Mouse (Mus musculus): ENCODE measurements around the gene Jmjd6. TPM values are rescaled to one million over a fixed set of nuclear protein-coding genes. Genes with fewer than 3 reads are reported as not detected.
"Not testable (repeated sequence)": the region's sequence is repeated elsewhere in the genome, so short reads cannot be mapped to it uniquely, and the experiment has no call there.

Jmjd6 gene
- polyA plus RNA-seq, 1 experiment from 2014 or later = 93.4 TPM

- peak overlapping the region; percentile 94 for H3K27ac ChIP-seq
- H3K4me3 ChIP-seq = peak overlapping the region; percentile 85
- peak; percentile 41 for DNase-seq (ENCODE audit: low spot score)
- peaks cover 14% of the 10 kb centered on the region for H3K36me3 ChIP-seq
- WGBS = 13% methylated on average over 17 of the region's 17 CpGs
- H3K27me3 ChIP-seq (ENCODE audit: insufficient read depth, poor library complexity, severe bottlenecking) = no peaks in the 10 kb centered on the region
- H3K4me1 ChIP-seq (replicated peaks) = peaks cover 61% of the 10 kb centered on the region
- no peaks in the 10 kb centered on the region for H3K9me3 ChIP-seq
Observed at GRCm38 (mm10) chr11:116826550-116827504, 16.4 kb downstream of the Jmjd6 start.

DNA sequence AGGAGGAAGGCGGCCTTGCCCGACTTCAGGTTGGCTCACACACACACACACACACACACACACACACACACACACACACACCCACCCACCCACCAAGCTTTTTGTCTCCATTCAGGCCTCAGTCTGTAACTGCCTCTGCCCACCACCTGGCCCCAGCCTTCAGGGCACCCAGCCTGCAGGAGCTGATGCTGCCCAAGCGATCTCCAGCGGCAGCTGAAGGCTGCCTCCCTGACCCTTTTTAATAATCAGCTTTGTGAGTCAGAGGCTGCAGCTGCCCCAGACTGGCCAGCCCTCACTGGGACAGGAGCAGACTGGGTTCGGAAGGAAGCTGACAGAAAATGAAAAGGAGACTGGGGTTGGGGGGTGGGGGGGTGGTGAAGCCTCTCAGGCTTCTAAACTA is 18.0 kb downstream of the Jmjd6 start:
- WGBS = 30% methylated on average over 5 of the region's 5 CpGs
- DNase-seq (ENCODE audit: low spot score) = peak; percentile 31

GRCm38 (mm10) chr11:116823885-116824284 is 19.4 kb downstream of the Jmjd6 start:
- not testable (repeated sequence) for DNase-seq (ENCODE audit: low spot score); H3K27ac ChIP-seq; H3K27me3 ChIP-seq (ENCODE audit: insufficient read depth, poor library complexity, severe bottlenecking); H3K9me3 ChIP-seq; H3K36me3 ChIP-seq; H3K4me3 ChIP-seq
- WGBS = 95% methylated on average over 10 of the region's 10 CpGs
- H3K4me1 ChIP-seq (replicated peaks) = peaks cover 75% of the 10 kb centered on the region

More for the DNA sequence above, 18.0 kb downstream of the Jmjd6 start:
- Histone ChIP-seq H3K27ac (peak overlapping the region; percentile 94), H3K9me3 (no peaks in the 10 kb centered on the region), H3K27me3 (ENCODE audit: insufficient read depth, poor library complexity, severe bottlenecking) (no peaks in the 10 kb centered on the region), H3K4me3 (peak overlapping the region; percentile 85), H3K4me1 (replicated peaks) (peaks cover 75% of the 10 kb centered on the region), H3K36me3 (0 out of 2 replicates have a peak, but pooled peaks cover 5% of the 10 kb centered on the region)

DNA sequence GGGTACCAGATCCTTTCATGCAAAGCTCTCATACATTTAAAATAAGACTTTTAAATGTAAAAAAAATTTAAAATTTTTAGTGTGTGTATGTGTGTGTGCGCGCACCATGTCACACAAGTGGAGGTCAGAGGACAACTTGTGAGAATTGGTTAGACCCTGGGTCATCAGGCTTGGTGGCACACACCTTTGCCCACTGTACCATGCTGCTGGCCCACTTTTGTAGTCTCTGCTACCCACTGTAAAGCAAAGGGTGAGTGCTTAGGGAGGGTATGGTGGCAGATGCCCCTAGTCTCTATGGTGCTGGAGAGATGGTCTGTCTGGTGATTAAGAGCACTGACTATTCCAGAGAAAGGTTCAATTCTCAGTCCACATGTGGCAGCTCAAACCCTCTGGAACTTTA is 20.0 kb downstream of the Jmjd6 start:
- no peaks in the 10 kb centered on the region for H3K9me3 ChIP-seq
- peaks cover 75% of the 10 kb centered on the region for H3K4me1 ChIP-seq (replicated peaks)
- no peak for DNase-seq (ENCODE audit: low spot score)
- WGBS = 98% methylated on average over 2 of the region's 2 CpGs
- H3K4me3 ChIP-seq = no peak overlapping the region
- no peak overlapping the region for H3K27ac ChIP-seq
- 0 out of 2 replicates have a peak, but pooled peaks cover 5% of the 10 kb centered on the region for H3K36me3 ChIP-seq
- no peaks in the 10 kb centered on the region for H3K27me3 ChIP-seq (ENCODE audit: insufficient read depth, poor library complexity, severe bottlenecking)

DNA sequence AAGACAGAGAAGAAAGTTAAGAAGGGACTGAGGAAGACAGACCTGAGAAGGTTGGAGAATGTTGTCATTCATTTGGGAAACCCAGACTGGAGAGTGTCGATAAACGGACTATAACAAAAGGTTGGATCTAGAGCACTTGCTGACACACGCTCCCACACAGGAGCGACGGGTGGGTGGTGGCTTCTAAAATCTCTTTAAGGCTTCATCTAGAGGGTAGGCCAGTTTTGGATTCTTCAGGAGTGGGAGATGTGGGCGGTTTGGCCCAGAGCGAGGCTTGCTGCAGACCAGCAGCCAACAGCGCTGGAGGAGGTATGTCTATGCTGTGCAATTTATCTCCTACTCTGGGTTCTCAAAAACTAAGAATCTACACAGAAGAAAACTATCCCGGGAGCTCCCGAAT is 20.6 kb downstream of the Jmjd6 start:
- H3K9me3 ChIP-seq = no peaks in the 10 kb centered on the region
- peaks cover 70% of the 10 kb centered on the region for H3K4me1 ChIP-seq (replicated peaks)
- H3K36me3 ChIP-seq = 0 out of 2 replicates have a peak, but pooled peaks cover 5% of the 10 kb centered on the region
- no peak overlapping the region for H3K27ac ChIP-seq
- DNase-seq (ENCODE audit: low spot score) = no peak
- H3K27me3 ChIP-seq (ENCODE audit: insufficient read depth, poor library complexity, severe bottlenecking) = no peaks in the 10 kb centered on the region
- 90% methylated on average over 10 of the region's 10 CpGs for WGBS
- H3K4me3 ChIP-seq = no peak overlapping the region

- H3K27me3 ChIP-seq (ENCODE audit: insufficient read depth, poor library complexity, severe bottlenecking) = no peaks in the 10 kb centered on the region
- DNase-seq (ENCODE audit: low spot score) = no peak
- peaks cover 69% of the 10 kb centered on the region for H3K4me1 ChIP-seq (replicated peaks)
- 0 out of 2 replicates have a peak, but pooled peaks cover 5% of the 10 kb centered on the region for H3K36me3 ChIP-seq
- H3K27ac ChIP-seq = peak overlapping the region; percentile 46; the same call in 1 of the 2 replicates
- no peak overlapping the region for H3K4me3 ChIP-seq
- H3K9me3 ChIP-seq = no peaks in the 10 kb centered on the region
- 69% methylated on average over 10 of the region's 10 CpGs for WGBS
Observed at GRCm38 (mm10) chr11:116822215-116822614, 21.0 kb downstream of the Jmjd6 start.

DNA sequence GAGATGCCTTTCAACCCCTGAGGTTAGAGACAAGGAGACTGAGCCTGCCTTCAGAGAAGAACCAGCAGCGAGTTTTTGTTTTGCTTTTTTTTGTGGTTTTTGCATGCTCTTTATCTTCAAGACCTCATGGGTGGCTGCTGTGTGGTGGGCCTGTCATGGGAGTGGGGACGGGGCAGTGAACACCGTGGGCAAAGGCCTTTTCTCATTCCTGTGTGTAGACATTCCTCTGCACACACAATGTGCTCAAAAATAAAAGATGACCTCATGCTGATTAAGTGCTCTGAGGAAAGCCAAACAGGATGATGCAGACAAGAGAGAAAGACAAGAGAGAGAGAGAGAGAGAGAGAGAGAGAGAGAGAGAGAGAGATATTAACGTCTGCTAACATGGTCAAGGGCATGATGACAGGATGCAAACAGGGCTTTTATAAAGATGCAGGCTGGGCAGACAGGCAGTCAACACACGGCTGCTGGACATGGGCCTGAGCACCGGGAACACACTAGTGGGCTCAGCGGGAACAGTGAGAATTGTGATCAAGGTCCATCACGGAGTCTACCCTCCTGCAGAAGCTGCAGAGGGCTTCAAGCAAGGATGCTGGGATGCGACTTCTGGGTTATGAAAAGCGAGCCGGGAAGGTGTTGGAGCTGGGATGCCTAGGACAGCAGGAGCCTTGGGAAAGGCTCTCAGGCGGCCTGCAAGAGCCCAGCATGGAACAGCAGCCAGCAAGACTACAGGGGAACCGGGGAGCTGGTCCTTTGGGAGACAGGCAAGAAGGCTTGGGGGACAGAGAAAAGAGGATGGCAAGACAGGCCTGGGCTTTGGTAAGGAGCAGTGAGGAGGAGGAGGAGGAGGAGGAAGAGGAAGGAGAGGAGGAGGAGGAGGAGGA is 21.9 kb downstream of the Jmjd6 start:
- Histone ChIP-seq H3K36me3 (0 out of 2 replicates have a peak, but pooled peaks cover 5% of the 10 kb centered on the region), H3K27me3 (ENCODE audit: insufficient read depth, poor library complexity, severe bottlenecking) (0 out of 2 replicates have a peak, but pooled peaks cover 2% of the 10 kb centered on the region), H3K9me3 (no peaks in the 10 kb centered on the region), H3K4me1 (replicated peaks) (peaks cover 69% of the 10 kb centered on the region), H3K27ac (peak overlapping the region; percentile 53), H3K4me3 (no peak overlapping the region)
- no peak for DNase-seq (ENCODE audit: low spot score)
- WGBS = 58% methylated on average over 13 of the region's 13 CpGs

GRCm38 (mm10) chr11:116819932-116820593 is 23.2 kb downstream of the Jmjd6 start:
- no peaks in the 10 kb centered on the region for H3K9me3 ChIP-seq
- H3K4me3 ChIP-seq = no peak overlapping the region
- 0 out of 2 replicates have a peak, but pooled peaks cover 5% of the 10 kb centered on the region for H3K36me3 ChIP-seq
- H3K27me3 ChIP-seq (ENCODE audit: insufficient read depth, poor library complexity, severe bottlenecking) = 0 out of 2 replicates have a peak, but pooled peaks cover 4% of the 10 kb centered on the region
- 92% methylated on average over 5 of the region's 5 CpGs for WGBS
- peaks cover 69% of the 10 kb centered on the region for H3K4me1 ChIP-seq (replicated peaks)
- peak overlapping the region; percentile 53; the same call in 1 of the 2 replicates for H3K27ac ChIP-seq
- no peak for DNase-seq (ENCODE audit: low spot score)

- Histone ChIP-seq H3K9me3 (no peaks in the 10 kb centered on the region), H3K27ac (0 out of 2 replicates have a peak overlapping the region, but pooled peaks have one; percentile 12), H3K4me1 (replicated peaks) (peaks cover 79% of the 10 kb centered on the region), H3K27me3 (ENCODE audit: insufficient read depth, poor library complexity, severe bottlenecking) (0 out of 2 replicates have a peak, but pooled peaks cover 4% of the 10 kb centered on the region), H3K4me3 (no peak overlapping the region), H3K36me3 (0 out of 2 replicates have a peak, but pooled peaks cover 5% of the 10 kb centered on the region)
- WGBS = 76% methylated on average over 8 of the region's 8 CpGs
- no peak for DNase-seq (ENCODE audit: low spot score)
Observed at GRCm38 (mm10) chr11:116818722-116819121, 24.5 kb downstream of the Jmjd6 start.

DNA sequence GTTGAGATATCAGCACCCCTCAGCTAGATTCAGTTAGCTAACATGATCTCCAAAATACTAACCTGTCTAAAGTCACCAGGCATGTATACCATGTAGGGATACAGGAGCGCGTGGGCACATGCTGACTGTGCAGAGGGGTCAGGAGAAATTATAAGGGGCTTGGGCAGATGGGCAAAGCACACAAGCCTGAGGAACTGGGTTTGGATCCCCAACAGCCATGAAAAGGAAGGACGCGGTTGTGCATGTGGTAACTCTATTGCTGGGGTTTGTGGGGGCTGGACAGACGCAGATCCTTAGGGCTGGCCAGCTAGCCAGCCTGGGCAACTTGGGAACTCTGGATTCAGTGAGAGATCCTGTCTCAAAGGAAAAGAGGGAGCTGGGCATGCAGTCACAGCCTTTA is 25.7 kb downstream of the Jmjd6 start:
- Histone ChIP-seq H3K9me3 (no peaks in the 10 kb centered on the region), H3K36me3 (no peaks in the 10 kb centered on the region), H3K4me1 (replicated peaks) (peaks cover 88% of the 10 kb centered on the region), H3K4me3 (no peak overlapping the region), H3K27ac (no peak overlapping the region), H3K27me3 (ENCODE audit: insufficient read depth, poor library complexity, severe bottlenecking) (0 out of 2 replicates have a peak, but pooled peaks cover 4% of the 10 kb centered on the region)
- WGBS = 98% methylated on average over 5 of the region's 5 CpGs
- DNase-seq (ENCODE audit: low spot score) = no peak

DNA sequence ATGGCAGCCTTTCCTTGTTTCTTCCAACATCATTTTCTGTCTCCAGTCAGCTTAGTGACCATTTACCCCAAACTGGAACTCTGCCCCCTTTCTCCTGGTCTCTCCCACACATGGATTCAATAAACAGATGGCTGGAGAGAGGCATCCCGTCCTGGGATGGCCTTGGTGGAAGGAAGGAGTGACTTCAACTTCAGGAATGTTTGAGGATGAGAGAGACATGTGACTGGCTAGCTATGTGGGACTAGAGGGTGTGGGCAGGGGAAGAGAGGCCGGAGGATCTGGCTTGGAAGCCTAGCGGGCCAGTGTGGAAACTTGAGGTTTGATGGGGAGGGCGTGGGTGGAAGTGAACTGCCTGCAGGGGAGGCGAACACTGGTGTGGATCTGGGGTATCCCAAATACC is 26.5 kb downstream of the Jmjd6 start:
- H3K9me3 ChIP-seq = no peaks in the 10 kb centered on the region
- H3K4me1 ChIP-seq (replicated peaks) = peaks cover 88% of the 10 kb centered on the region
- WGBS = 77% methylated on average over 5 of the region's 5 CpGs
- H3K27ac ChIP-seq = 0 out of 2 replicates have a peak overlapping the region, but pooled peaks have one; percentile 86
- H3K36me3 ChIP-seq = no peaks in the 10 kb centered on the region
- no peak for DNase-seq (ENCODE audit: low spot score)
- no peak overlapping the region for H3K4me3 ChIP-seq
- H3K27me3 ChIP-seq (ENCODE audit: insufficient read depth, poor library complexity, severe bottlenecking) = 0 out of 2 replicates have a peak, but pooled peaks cover 4% of the 10 kb centered on the region

All from hindbrain, embryonic 10.5 days (tissue).